Mouse (Mus musculus): ENCODE measurements around the gene Hnrnph3. TPM values are rescaled to one million over a fixed set of nuclear protein-coding genes. Genes with fewer than 3 reads are reported as not detected.

Gene Hnrnph3
- polyA plus RNA-seq, 1 experiment from 2014 or later: 81.2 TPM

- DNase-seq (ENCODE audit: low spot score) (no peak), ATAC-seq (no peak)
- no peaks in the 10 kb centered on the region for H3K9me3 ChIP-seq (replicated peaks; ENCODE audit: control insufficient read depth, low read length)
- H3K4me2 ChIP-seq (ENCODE audit: low read length): no peak overlapping the region
- WGBS: 55% methylated on average over 5 of the region's 5 CpGs
- H3K4me3 ChIP-seq (ENCODE audit: low read depth, low read length): no peak overlapping the region
- H3K4me1 ChIP-seq (ENCODE audit: control insufficient read depth, insufficient read depth, low read length): no peaks in the 10 kb centered on the region
- no peaks in the 10 kb centered on the region for H3K27me3 ChIP-seq (replicated peaks; ENCODE audit: control insufficient read depth, insufficient read depth, low read length)
- no peak overlapping the region for H3K9ac ChIP-seq (ENCODE audit: low read length)
- H3K27ac ChIP-seq (ENCODE audit: low read depth, low read length): no peak overlapping the region
- no peaks in the 10 kb centered on the region for H3K36me3 ChIP-seq (ENCODE audit: control insufficient read depth, insufficient read depth, low read length)
Observed at GRCm38 (mm10) chr10:63039867-63040628, 16.0 kb upstream of the Hnrnph3 start.

- H3K9ac ChIP-seq (ENCODE audit: low read length): no peak overlapping the region
- H3K27me3 ChIP-seq (replicated peaks; ENCODE audit: control insufficient read depth, insufficient read depth, low read length): no peaks in the 10 kb centered on the region
- H3K9me3 ChIP-seq (replicated peaks; ENCODE audit: control insufficient read depth, low read length): no peaks in the 10 kb centered on the region
- H3K4me2 ChIP-seq (ENCODE audit: low read length): no peak overlapping the region
- H3K27ac ChIP-seq (ENCODE audit: low read depth, low read length): no peak overlapping the region
- no peaks in the 10 kb centered on the region for H3K4me1 ChIP-seq (ENCODE audit: control insufficient read depth, insufficient read depth, low read length)
- no peaks in the 10 kb centered on the region for H3K36me3 ChIP-seq (ENCODE audit: control insufficient read depth, insufficient read depth, low read length)
- no peak overlapping the region for H3K4me3 ChIP-seq (ENCODE audit: low read depth, low read length)
- DNase-seq (ENCODE audit: low spot score): no peak
- 89% methylated on average over 14 of the region's 14 CpGs for WGBS
- no peak for ATAC-seq
Observed at GRCm38 (mm10) chr10:63038571-63039320, 14.7 kb upstream of the Hnrnph3 start.

- H3K4me1 ChIP-seq (ENCODE audit: control insufficient read depth, insufficient read depth, low read length): no peaks in the 10 kb centered on the region
- WGBS: 54% methylated on average over 3 of the region's 3 CpGs
- DNase-seq (ENCODE audit: low spot score): no peak
- ATAC-seq: no peak
- H3K36me3 ChIP-seq (ENCODE audit: control insufficient read depth, insufficient read depth, low read length): no peaks in the 10 kb centered on the region
- no peaks in the 10 kb centered on the region for H3K27me3 ChIP-seq (replicated peaks; ENCODE audit: control insufficient read depth, insufficient read depth, low read length)
- H3K4me2 ChIP-seq (ENCODE audit: low read length): no peak overlapping the region
- H3K9me3 ChIP-seq (replicated peaks; ENCODE audit: control insufficient read depth, low read length): no peaks in the 10 kb centered on the region
- H3K27ac ChIP-seq (ENCODE audit: low read depth, low read length): no peak overlapping the region
- H3K9ac ChIP-seq (ENCODE audit: low read length): no peak overlapping the region
- no peak overlapping the region for H3K4me3 ChIP-seq (ENCODE audit: low read depth, low read length)
Observed at GRCm38 (mm10) chr10:63032956-63033355, 8.9 kb upstream of the Hnrnph3 start.

- no peaks in the 10 kb centered on the region for H3K9me3 ChIP-seq (replicated peaks; ENCODE audit: control insufficient read depth, low read length)
- no peak overlapping the region for H3K27ac ChIP-seq (ENCODE audit: low read depth, low read length)
- WGBS: 88% methylated on average over 3 of the region's 3 CpGs
- H3K4me1 ChIP-seq (ENCODE audit: control insufficient read depth, insufficient read depth, low read length): peaks cover under 1% of the 10 kb centered on the region; the same call in 1 of the 2 replicates
- no peak overlapping the region for H3K4me3 ChIP-seq (ENCODE audit: low read depth, low read length)
- no peaks in the 10 kb centered on the region for H3K27me3 ChIP-seq (replicated peaks; ENCODE audit: control insufficient read depth, insufficient read depth, low read length)
- no peak overlapping the region for H3K9ac ChIP-seq (ENCODE audit: low read length)
- DNase-seq (ENCODE audit: low spot score): no peak
- no peaks in the 10 kb centered on the region for H3K36me3 ChIP-seq (ENCODE audit: control insufficient read depth, insufficient read depth, low read length)
- H3K4me2 ChIP-seq (ENCODE audit: low read length): no peak overlapping the region
- no peak for ATAC-seq
Observed at GRCm38 (mm10) chr10:63032267-63032666, 8.2 kb upstream of the Hnrnph3 start.

- Histone ChIP-seq H3K4me1 (ENCODE audit: control insufficient read depth, insufficient read depth, low read length) (peaks cover 23% of the 10 kb centered on the region), H3K9ac (ENCODE audit: low read length) (no peak overlapping the region), H3K9me3 (replicated peaks; ENCODE audit: control insufficient read depth, low read length) (no peaks in the 10 kb centered on the region), H3K27ac (ENCODE audit: low read depth, low read length) (no peak overlapping the region), H3K27me3 (replicated peaks; ENCODE audit: control insufficient read depth, insufficient read depth, low read length) (no peaks in the 10 kb centered on the region), H3K4me2 (ENCODE audit: low read length) (no peak overlapping the region), H3K4me3 (ENCODE audit: low read depth, low read length) (no peak overlapping the region), H3K36me3 (ENCODE audit: control insufficient read depth, insufficient read depth, low read length) (no peaks in the 10 kb centered on the region)
- 26% methylated on average over 4 of the region's 4 CpGs for WGBS
- DNase-seq (ENCODE audit: low spot score): no peak
- ATAC-seq: no peak
Observed at GRCm38 (mm10) chr10:63028396-63028795, 4.4 kb upstream of the Hnrnph3 start.

GRCm38 (mm10) chr10:63027376-63028161 lies 3.6 kb upstream of the Hnrnph3 start:
- Histone ChIP-seq H3K27me3 (replicated peaks; ENCODE audit: control insufficient read depth, insufficient read depth, low read length) (no peaks in the 10 kb centered on the region), H3K4me3 (ENCODE audit: low read depth, low read length) (no peak overlapping the region), H3K4me1 (ENCODE audit: control insufficient read depth, insufficient read depth, low read length) (peaks cover 23% of the 10 kb centered on the region), H3K36me3 (ENCODE audit: control insufficient read depth, insufficient read depth, low read length) (no peaks in the 10 kb centered on the region), H3K9me3 (replicated peaks; ENCODE audit: control insufficient read depth, low read length) (no peaks in the 10 kb centered on the region), H3K9ac (ENCODE audit: low read length) (no peak overlapping the region), H3K4me2 (ENCODE audit: low read length) (no peak overlapping the region), H3K27ac (ENCODE audit: low read depth, low read length) (peak overlapping the region; percentile 100)
- ATAC-seq (no peak), DNase-seq (ENCODE audit: low spot score) (no peak)
- 91% methylated on average over 10 of the region's 10 CpGs for WGBS

GRCm38 (mm10) chr10:63026795-63027160 lies 2.8 kb upstream of the Hnrnph3 start:
- H3K36me3 ChIP-seq (ENCODE audit: control insufficient read depth, insufficient read depth, low read length): no peaks in the 10 kb centered on the region
- WGBS: 15% methylated on average over 6 of the region's 6 CpGs
- H3K9ac ChIP-seq (ENCODE audit: low read length): peak overlapping the region; percentile 36; the same call in 1 of the 2 replicates
- no peaks in the 10 kb centered on the region for H3K9me3 ChIP-seq (replicated peaks; ENCODE audit: control insufficient read depth, low read length)
- ATAC-seq (no peak), DNase-seq (ENCODE audit: low spot score) (peak; percentile 57)
- H3K27ac ChIP-seq (ENCODE audit: low read depth, low read length): peak overlapping the region; percentile 100
- H3K27me3 ChIP-seq (replicated peaks; ENCODE audit: control insufficient read depth, insufficient read depth, low read length): no peaks in the 10 kb centered on the region
- peak overlapping the region; percentile 84 for H3K4me2 ChIP-seq (ENCODE audit: low read length)
- peak overlapping the region; percentile 5; the same call in 1 of the 2 replicates for H3K4me3 ChIP-seq (ENCODE audit: low read depth, low read length)
- peaks cover 24% of the 10 kb centered on the region for H3K4me1 ChIP-seq (ENCODE audit: control insufficient read depth, insufficient read depth, low read length)

GRCm38 (mm10) chr10:63026156-63026794 lies 2.3 kb upstream of the Hnrnph3 start:
- 2% methylated on average over 8 of the region's 8 CpGs for WGBS
- Histone ChIP-seq H3K27ac (ENCODE audit: low read depth, low read length) (peak overlapping the region; percentile 100), H3K4me3 (ENCODE audit: low read depth, low read length) (peak overlapping the region; percentile 5; the same call in 1 of the 2 replicates), H3K4me1 (ENCODE audit: control insufficient read depth, insufficient read depth, low read length) (peaks cover 29% of the 10 kb centered on the region), H3K9me3 (replicated peaks; ENCODE audit: control insufficient read depth, low read length) (no peaks in the 10 kb centered on the region), H3K4me2 (ENCODE audit: low read length) (peak overlapping the region; percentile 84), H3K36me3 (ENCODE audit: control insufficient read depth, insufficient read depth, low read length) (no peaks in the 10 kb centered on the region), H3K27me3 (replicated peaks; ENCODE audit: control insufficient read depth, insufficient read depth, low read length) (no peaks in the 10 kb centered on the region), H3K9ac (ENCODE audit: low read length) (peak overlapping the region; percentile 36)
- no peak for ATAC-seq
- peak; percentile 93 for DNase-seq (ENCODE audit: low spot score)
